ENCODE assay signal across 8 mouse cellular contexts in genomic region chr2:131211026-131211615, GRCm38 (mm10). TPM values are rescaled to one million over a fixed set of nuclear protein-coding genes. Genes with fewer than 3 reads are reported as not detected.
A peak's percentile ranks its signal among the peaks of the same experiment; 100 is the strongest.
DNase-seq lines count a peak whose midpoint lies in the region; ATAC-seq and TF ChIP-seq lines count a peak whose summit lies in the region.

No protein-coding gene starts in this region.

- H3ac ChIP-seq in myocyte (ENCODE audit: control insufficient read depth, insufficient read length): peak overlapping the region; percentile 13

- peaks cover 6% of the 10 kb centered on the region for H3K79me2 ChIP-seq in myocyte (ENCODE audit: control insufficient read depth, insufficient read depth)

- TF ChIP-seq POLR2A in spleen, adult 2 months (IDR thresholded peaks at IDR 0.05; ENCODE audit: low read depth, low read length): no peak
- TF ChIP-seq POLR2A in myocyte (IDR thresholded peaks at IDR 0.05; ENCODE audit: insufficient read length, low read depth): peak; percentile 26

- no peak for TF ChIP-seq CTCF in spleen, adult 2 months (IDR thresholded peaks at IDR 0.05; ENCODE audit: extremely low read depth, insufficient read depth, insufficient read length, insufficient replicate concordance)

- peak overlapping the region; percentile 63 for H3K4me3 ChIP-seq in spleen, adult 2 months (ENCODE audit: extremely low read depth, insufficient read depth, insufficient read length)
- H3K4me3 ChIP-seq in embryonic facial prominence, embryonic 10.5 days: peak overlapping the region; percentile 65
- H3K4me3 ChIP-seq in myocyte: peak overlapping the region; percentile 48

- no peak for ATAC-seq in activated CD4-positive, CD25-positive, alpha-beta regulatory T cell, adult 4 months

- H3K36me3 ChIP-seq in spleen, adult 2 months (ENCODE audit: control insufficient read depth, insufficient read depth, low read length): peaks cover 4% of the 10 kb centered on the region; the same call in 1 of the 2 replicates
- peaks cover 20% of the 10 kb centered on the region for H3K36me3 ChIP-seq in embryonic facial prominence, embryonic 10.5 days (replicated peaks)
- no peaks in the 10 kb centered on the region for H3K36me3 ChIP-seq in myocyte (ENCODE audit: control insufficient read depth, insufficient read depth)

- DNase-seq in spleen, adult 2 months (ENCODE audit: low read depth in 1 of 2, low spot score in 2 of 2): no peak
- DNase-seq in spleen, adult 12 weeks (ENCODE audit: low spot score): no peak
- DNase-seq in embryonic facial prominence, embryonic 10.5 days (ENCODE audit: low spot score): no peak
- peak; percentile 29 for DNase-seq in heart, postnatal 4 days
- DNase-seq in liver: peak; percentile 76
- DNase-seq in layer of hippocampus, adult 9-11 months: no peak

- H3K9me3 ChIP-seq in embryonic facial prominence, embryonic 10.5 days: no peaks in the 10 kb centered on the region

- 55% methylated on average over 9 of the region's 9 CpGs for WGBS in spleen, adult 2 months
- 78% methylated on average over 9 of the region's 9 CpGs for WGBS in embryonic facial prominence, embryonic 10.5 days

- no peaks in the 10 kb centered on the region for H3K27me3 ChIP-seq in spleen, adult 2 months (ENCODE audit: control insufficient read depth, insufficient read depth, low read length)
- no peaks in the 10 kb centered on the region for H3K27me3 ChIP-seq in embryonic facial prominence, embryonic 10.5 days (replicated peaks; ENCODE audit: low read depth, poor library complexity, severe bottlenecking)
- H3K27me3 ChIP-seq in myocyte (ENCODE audit: control insufficient read depth, insufficient read depth, insufficient read length): no peaks in the 10 kb centered on the region

- peak overlapping the region; percentile 65 for H3K4me2 ChIP-seq in myocyte (ENCODE audit: low read depth)

- peaks cover 3% of the 10 kb centered on the region; the same call in 1 of the 2 replicates for H3K4me1 ChIP-seq in spleen, adult 2 months (ENCODE audit: control insufficient read depth, insufficient read depth, insufficient read length)
- peaks cover 18% of the 10 kb centered on the region for H3K4me1 ChIP-seq in embryonic facial prominence, embryonic 10.5 days

- H3K27ac ChIP-seq in spleen, adult 2 months (ENCODE audit: insufficient read depth, low read length): no peak overlapping the region
- H3K27ac ChIP-seq in embryonic facial prominence, embryonic 10.5 days (replicated peaks): peak overlapping the region; percentile 93

TF ChIP-seq in myocyte, 11 proteins besides CTCF, POLR2A, EP300 and RAD21:
- TF ChIP-seq USF1 (IDR thresholded peaks at IDR 0.05; ENCODE audit: low read depth): peak; percentile 72
- TF ChIP-seq SRF (IDR thresholded peaks at IDR 0.05; ENCODE audit: control insufficient read depth, insufficient read length, low read depth): no peak

RNA-seq across cellular contexts. Expression of gene Ap5s1, which starts 4.2 kb away (rescaled TPM):
- 24.3 and 41.3 TPM in 2 replicates for polyA plus RNA-seq in spleen, adult 2 months (2012; rRNA removed)
- 23.3 and 25.3 TPM in 2 replicates for polyA plus RNA-seq in embryonic facial prominence, embryonic 10.5 days (2016; fragmentation: Nextera tagmentation; extraction: Ambion mirVana)
- 10 to 100 TPM; 32.6 to 42.4 TPM for total RNA-seq in heart, postnatal 4 days (2021)
- polyA plus RNA-seq in myocyte (2012; fragmentation: generic; extraction: Trizol): 33.6 TPM
- polyA plus RNA-seq in activated CD4-positive, CD25-positive, alpha-beta regulatory T cell, adult 4 months (2017; shearing (Covaris generic)): 10 to 100 TPM; 14.8 to 23.9 TPM

RNA-seq across cellular contexts. Expression of gene Mavs, which starts 22.7 kb away (rescaled TPM):
- 46.9 and 47.6 TPM in 2 replicates for polyA plus RNA-seq in spleen, adult 2 months (2012; rRNA removed)
- polyA plus RNA-seq in embryonic facial prominence, embryonic 10.5 days (2016; fragmentation: Nextera tagmentation; extraction: Ambion mirVana): 19.4 and 20.4 TPM in 2 replicates
- total RNA-seq in heart, postnatal 4 days (2021): 10 to 100 TPM; 28.9 to 29.1 TPM
- polyA plus RNA-seq in myocyte (2012; fragmentation: generic; extraction: Trizol): 16.6 TPM
- 10 to 100 TPM; 18.8 to 20.4 TPM for polyA plus RNA-seq in activated CD4-positive, CD25-positive, alpha-beta regulatory T cell, adult 4 months (2017; shearing (Covaris generic))

RNA-seq across cellular contexts. Expression of gene Spef1, which starts 24.0 kb away (rescaled TPM):
- 2.4 and 2.6 TPM in 2 replicates for polyA plus RNA-seq in spleen, adult 2 months (2012; rRNA removed)
- polyA plus RNA-seq in embryonic facial prominence, embryonic 10.5 days (2016; fragmentation: Nextera tagmentation; extraction: Ambion mirVana): 3.2 TPM in 2 replicates
- total RNA-seq in heart, postnatal 4 days (2021): 1 to 10 TPM; 6.3 to 7.2 TPM
- polyA plus RNA-seq in myocyte (2012; fragmentation: generic; extraction: Trizol): 9.4 TPM
- 1 to 10 TPM in 1 of 2 experiments, not detected in 1; 1.3 TPM for polyA plus RNA-seq in activated CD4-positive, CD25-positive, alpha-beta regulatory T cell, adult 4 months (2017; shearing (Covaris generic))

RNA-seq across cellular contexts. Expression of gene Cdc25b, which starts 24.4 kb away (rescaled TPM):
- polyA plus RNA-seq in spleen, adult 2 months (2012; rRNA removed): 85.6 and 103 TPM in 2 replicates
- 50.0 and 52.6 TPM in 2 replicates for polyA plus RNA-seq in embryonic facial prominence, embryonic 10.5 days (2016; fragmentation: Nextera tagmentation; extraction: Ambion mirVana)
- 10 to 100 TPM; 23.5 to 34.1 TPM for total RNA-seq in heart, postnatal 4 days (2021)
- polyA plus RNA-seq in myocyte (2012; fragmentation: generic; extraction: Trizol): 58.4 TPM
- 10 to 100 TPM; 90.4 to 96.2 TPM for polyA plus RNA-seq in activated CD4-positive, CD25-positive, alpha-beta regulatory T cell, adult 4 months (2017; shearing (Covaris generic))

RNA-seq across cellular contexts. Expression of gene Cenpb, which starts 31.3 kb away (rescaled TPM):
- polyA plus RNA-seq in spleen, adult 2 months (2012; rRNA removed): 31.2 and 35.1 TPM in 2 replicates
- 7.4 and 7.6 TPM in 2 replicates for polyA plus RNA-seq in embryonic facial prominence, embryonic 10.5 days (2016; fragmentation: Nextera tagmentation; extraction: Ambion mirVana)
- 10 to 100 TPM; 76.5 to 78.4 TPM for total RNA-seq in heart, postnatal 4 days (2021)
- 130 TPM for polyA plus RNA-seq in myocyte (2012; fragmentation: generic; extraction: Trizol)
- polyA plus RNA-seq in activated CD4-positive, CD25-positive, alpha-beta regulatory T cell, adult 4 months (2017; shearing (Covaris generic)): 1 to 10 TPM; 3.0 to 3.1 TPM

Comparison
In these comparisons a context has a peak if more than half of its experiments do, and no peak if none do; other contexts are left out.
1. DNase-seq: peak in heart, postnatal 4 days (single experiment) and liver (single experiment); none in spleen, adult 2 months (0 of 2), spleen, adult 12 weeks (single experiment), embryonic facial prominence, embryonic 10.5 days (single experiment) and layer of hippocampus, adult 9-11 months (single experiment).
2. Peak in every context shown above with its lines, with median percentiles within 50 percentile points of each other: H3K4me3 ChIP-seq.